Mouse (Mus musculus) forebrain, embryonic 11.5 days (tissue): ENCODE measurements around the gene Trim28. TPM values are rescaled to one million over a fixed set of nuclear protein-coding genes. Genes with fewer than 3 reads are reported as not detected.

Experiments
- ATAC-seq: fragments of 200-750 bp; cut with Nextera tagmentation; replicated peaks from 2 replicates; pipeline ENCODE4 v1.8.0; 2017; ENCODE audit warnings: moderate TSS enrichment; ENCODE audit not compliant: low FRiP score
- DNase-seq: peaks from one replicate; pipeline ENCODE4 v3.0.0-alpha.2; 2017; ENCODE audit warnings: low spot score
- H3K27ac ChIP-seq: fragments of 300-500 bp; sonication (generic); 2 replicates; pipeline ENCODE4 v1.5.1; 2014; ENCODE audit warnings: low read depth, low read length
- H3K27me3 ChIP-seq: fragments of 300-500 bp; sonication (generic); 2 replicates; pipeline ENCODE4 v1.6.1; 2014; ENCODE audit warnings: mild to moderate bottlenecking, low read length, mixed read lengths; ENCODE audit not compliant: control insufficient read depth, insufficient read depth
- H3K36me3 ChIP-seq: fragments of 300-500 bp; sonication (generic); 2 replicates; pipeline ENCODE4 v1.6.1; 2014; ENCODE audit warnings: mild to moderate bottlenecking, low read length, moderate library complexity, mixed read lengths; ENCODE audit not compliant: control insufficient read depth, insufficient read depth
- H3K4me1 ChIP-seq: fragments of 300-500 bp; sonication (generic); replicated peaks from 2 replicates; pipeline ENCODE4 v1.6.1; 2014; ENCODE audit warnings: low read length, mixed read lengths; ENCODE audit not compliant: control insufficient read depth, insufficient read depth
- H3K4me2 ChIP-seq: fragments of 300-500 bp; sonication (generic); 2 replicates; pipeline ENCODE4 v1.6.1; 2014; ENCODE audit warnings: low read depth, mild to moderate bottlenecking, low read length, moderate library complexity, mixed read lengths; ENCODE audit not compliant: severe bottlenecking
- H3K4me3 ChIP-seq: fragments of 300-500 bp; sonication (generic); 2 replicates; pipeline ENCODE4 v1.5.1; 2014; ENCODE audit warnings: low read depth, low read length
- H3K9ac ChIP-seq: fragments of 300-500 bp; sonication (generic); 2 replicates; pipeline ENCODE4 v1.6.1; 2014; ENCODE audit warnings: low read length
- H3K9me3 ChIP-seq: fragments of 300-500 bp; sonication (generic); 2 replicates; pipeline ENCODE4 v1.6.1; 2016; ENCODE audit warnings: low read length, mixed read lengths; ENCODE audit not compliant: control insufficient read depth
- WGBS: fragments of 180-500 bp; shearing (Covaris S2); extraction: QIAGEN DNeasy Blood & Tissue Kit; methylation state at CpG from one replicate; pipeline ENCODE4 v1.1.7; 2014; 5-methylcytosine and 5-hydroxymethylcytosine counted together
- polyA plus RNA-seq: library from polyadenylated mRNA; unstranded; fragments of >200 nt; fragmentation: Nextera tagmentation; extraction: Ambion mirVana; gene quantifications from 2 replicates; pipeline ENCODE4 v1.2.1, GENCODE M21; 2014

Trim28 gene
- polyA plus RNA-seq, 1 experiment from 2014 or later = 507 TPM

- Histone ChIP-seq H3K27me3 (no peaks in the 10 kb centered on the region), H3K4me2 (no peak overlapping the region), H3K9me3 (no peaks in the 10 kb centered on the region), H3K9ac (no peak overlapping the region; the same call in 1 of the 2 replicates), H3K27ac (no peak overlapping the region), H3K36me3 (peaks cover 10% of the 10 kb centered on the region; the same call in 1 of the 2 replicates), H3K4me1 (peaks cover 13% of the 10 kb centered on the region), H3K4me3 (no peak overlapping the region)
- DNase-seq (no peak), ATAC-seq (no peak)
- 91% methylated on average over 10 of the region's 10 CpGs for WGBS
These were observed 7.6 kb downstream of the Trim28 start for GRCm38 (mm10) chr7:13006531-13006930.

- Histone ChIP-seq H3K9me3 (no peaks in the 10 kb centered on the region), H3K4me1 (peaks cover 13% of the 10 kb centered on the region), H3K4me2 (0 out of 2 replicates have a peak overlapping the region, but pooled peaks have one; percentile 12), H3K36me3 (peaks cover 10% of the 10 kb centered on the region; the same call in 1 of the 2 replicates), H3K4me3 (no peak overlapping the region; the same call in 1 of the 2 replicates), H3K27me3 (no peaks in the 10 kb centered on the region), H3K9ac (0 out of 2 replicates have a peak overlapping the region, but pooled peaks have one; percentile 1), H3K27ac (no peak overlapping the region)
- peak; percentile 63 for DNase-seq
- ATAC-seq = no peak
- WGBS = 36% methylated on average over 56 of the region's 57 CpGs
These were observed 8.6 kb downstream of the Trim28 start for GRCm38 (mm10) chr7:13007341-13008092.

- ATAC-seq (peak; percentile 79), DNase-seq (peak; percentile 96)
- H3K9ac ChIP-seq = peak overlapping the region; percentile 82
- no peaks in the 10 kb centered on the region for H3K9me3 ChIP-seq
- H3K4me2 ChIP-seq = peak overlapping the region; percentile 86
- H3K4me3 ChIP-seq = peak overlapping the region; percentile 59
- H3K27me3 ChIP-seq = no peaks in the 10 kb centered on the region
- peak overlapping the region; percentile 96 for H3K27ac ChIP-seq
- peaks cover 10% of the 10 kb centered on the region; the same call in 1 of the 2 replicates for H3K36me3 ChIP-seq
- H3K4me1 ChIP-seq = peaks cover 13% of the 10 kb centered on the region
- WGBS = under 1% methylated on average over 42 of the region's 42 CpGs
These were observed 10.5 kb downstream of the Trim28 start for GRCm38 (mm10) chr7:13009143-13010004.

- no peak for DNase-seq
- no peaks in the 10 kb centered on the region for H3K27me3 ChIP-seq
- 15% methylated on average over 26 of the region's 26 CpGs for WGBS
- H3K9ac ChIP-seq = peak within 1 kb of the TSS; percentile 82
- peaks cover 10% of the 10 kb centered on the region; the same call in 1 of the 2 replicates for H3K36me3 ChIP-seq
- H3K4me3 ChIP-seq = peak within 1 kb of the TSS; percentile 59
- peak within 1 kb of the TSS; percentile 96 for H3K27ac ChIP-seq
- peak; percentile 90 for ATAC-seq
- H3K9me3 ChIP-seq = no peaks in the 10 kb centered on the region
- peak within 1 kb of the TSS; percentile 86 for H3K4me2 ChIP-seq
- H3K4me1 ChIP-seq = peaks cover 13% of the 10 kb centered on the region
These were observed 11.3 kb downstream of the Trim28 start, which contains the start of gene Zbtb45 for GRCm38 (mm10) chr7:13010005-13010908. Zbtb45 (minus strand) TSS chr7:13010034.

DNA sequence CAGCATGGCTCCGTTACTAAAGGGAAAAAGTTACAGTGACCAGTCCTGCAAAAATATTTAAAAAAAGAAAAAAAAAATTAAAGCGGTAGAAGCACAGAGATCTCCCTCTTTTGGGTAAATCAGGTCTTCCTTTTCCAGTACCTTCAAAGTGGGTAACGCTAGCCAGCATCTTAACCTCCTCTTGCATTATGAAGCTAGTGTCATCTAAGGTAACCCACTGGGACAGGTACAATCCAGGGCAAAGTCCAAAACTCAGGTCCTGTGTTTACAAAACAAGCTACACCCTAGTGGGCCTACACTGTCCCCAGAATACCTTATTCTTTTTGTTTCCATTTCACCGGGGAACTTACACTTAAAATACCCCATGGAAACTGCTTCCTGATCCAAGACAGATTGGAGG is 14.8 kb downstream of the Trim28 start:
- Histone ChIP-seq H3K9me3 (no peaks in the 10 kb centered on the region), H3K4me1 (peaks cover 6% of the 10 kb centered on the region), H3K27ac (no peak overlapping the region), H3K9ac (no peak overlapping the region), H3K36me3 (no peaks in the 10 kb centered on the region), H3K4me3 (no peak overlapping the region), H3K4me2 (no peak overlapping the region), H3K27me3 (no peaks in the 10 kb centered on the region)
- DNase-seq = no peak
- ATAC-seq = no peak
- 64% methylated on average over 4 of the region's 4 CpGs for WGBS

- Histone ChIP-seq H3K27me3 (no peaks in the 10 kb centered on the region), H3K4me1 (peaks cover 6% of the 10 kb centered on the region), H3K9ac (no peak overlapping the region), H3K4me2 (no peak overlapping the region), H3K36me3 (no peaks in the 10 kb centered on the region), H3K9me3 (no peaks in the 10 kb centered on the region), H3K4me3 (no peak overlapping the region), H3K27ac (no peak overlapping the region)
- no peak for DNase-seq
- no peak for ATAC-seq
- 45% methylated on average over 6 of the region's 6 CpGs for WGBS
These were observed 15.4 kb downstream of the Trim28 start for GRCm38 (mm10) chr7:13014275-13014839.

DNA sequence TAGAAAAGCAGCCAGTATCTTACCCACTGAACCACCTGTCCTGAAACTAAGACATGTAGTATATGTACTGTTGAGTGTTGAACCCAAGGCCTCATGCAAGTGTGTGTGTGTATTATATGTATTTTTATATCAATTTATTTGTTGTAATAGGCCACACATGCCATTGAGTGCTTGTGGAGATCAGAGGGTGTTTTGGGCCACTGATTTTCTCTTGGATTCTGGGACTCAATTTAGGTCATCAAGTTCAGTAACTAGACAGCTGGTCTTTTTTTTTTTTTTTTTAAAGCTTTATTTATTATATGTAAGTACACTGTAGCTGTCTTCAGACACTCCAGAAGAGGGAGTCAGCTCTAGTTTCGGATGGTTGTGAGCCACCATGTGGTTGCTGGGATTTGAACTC is 16.3 kb downstream of the Trim28 start:
- WGBS = 80% methylated on average over 1 of the region's 1 CpGs
- H3K36me3 ChIP-seq = no peaks in the 10 kb centered on the region
- DNase-seq = no peak

More for the DNA sequence above, 16.3 kb downstream of the Trim28 start:
- no peak overlapping the region for H3K27ac ChIP-seq
- H3K9me3 ChIP-seq = no peaks in the 10 kb centered on the region
- no peaks in the 10 kb centered on the region for H3K27me3 ChIP-seq
- no peak overlapping the region for H3K4me3 ChIP-seq
- H3K4me2 ChIP-seq = no peak overlapping the region
- no peak for ATAC-seq
- no peak overlapping the region for H3K9ac ChIP-seq
- peaks cover 5% of the 10 kb centered on the region for H3K4me1 ChIP-seq
